Mouse (Mus musculus): ENCODE results near the gene Ubald1.

- TF ChIP-seq CTCF (IDR thresholded peaks at IDR 0.05; ENCODE audit: extremely low read depth, insufficient read depth, low read length) (no peak), POLR2A (IDR thresholded peaks at IDR 0.05; ENCODE audit: extremely low read depth, insufficient read depth, low read length) (no peak)
These were observed 48.4 kb upstream of the Ubald1 start for GRCm38 (mm10) chr16:4928474-4928873.

Data from cortical plate, adult 2 months (tissue).